Mouse (Mus musculus) small intestine, adult 2 months (tissue): ENCODE results near the gene Crip2.

Experiments used
- CTCF ChIP-seq: fragments of 200-500 bp; IDR thresholded peaks from 2 replicates; pipeline ENCODE4 v1.5.1; 2012; ENCODE audit warnings: low read depth, mild to moderate bottlenecking, control low read depth, inconsistent platforms, low read length, moderate library complexity, mixed read lengths; ENCODE audit not compliant: insufficient replicate concordance, insufficient read length; ENCODE audit errors: extremely low read depth
- POLR2A ChIP-seq: fragments of 200-500 bp; IDR thresholded peaks from 2 replicates; pipeline ENCODE4 v1.6.1; 2012; ENCODE audit warnings: low read depth, mild to moderate bottlenecking, control low read depth, inconsistent platforms, low read length, moderate library complexity

DNA sequence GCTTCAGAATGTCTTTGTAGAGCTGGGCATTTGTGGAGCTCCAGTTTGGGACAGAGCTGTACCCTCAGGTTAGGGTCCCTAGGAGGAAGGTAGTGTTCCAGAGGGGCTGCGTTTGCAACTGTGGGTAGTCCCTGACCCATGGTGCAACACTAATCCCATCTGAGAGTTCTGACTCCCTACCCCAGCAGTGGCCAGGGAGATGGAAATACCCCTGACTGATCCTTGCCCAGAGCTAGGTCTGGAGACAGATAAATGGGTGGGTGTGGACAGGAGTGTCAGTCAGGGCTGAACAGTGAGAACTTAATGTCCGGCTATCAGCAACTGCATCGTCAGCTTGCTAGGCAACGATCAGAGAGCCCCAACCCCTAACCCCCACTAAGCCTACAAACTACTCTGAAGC, 10.6 kb downstream of the Crip2 start:
- TF ChIP-seq CTCF (no peak), POLR2A (0 out of 2 replicates have a peak, but pooled peaks have one; percentile 32)
